Mouse (Mus musculus) CH12.LX (cell line): Measurements from ENCODE around the gene Pikfyve.

ENCODE experiments used
- CHD1 ChIP-seq: IDR thresholded peaks from 2 replicates; pipeline ENCODE4 v1.6.1; 2012; ENCODE audit warnings: low read depth, low read length, improper control_type of control experiment, inconsistent platforms
- CHD2 ChIP-seq: IDR thresholded peaks from 2 replicates; pipeline ENCODE4 v1.6.1; 2011; ENCODE audit warnings: low read length, improper control_type of control experiment
- CTCF ChIP-seq, 2 experiments: IDR thresholded peaks in 1 of 2; conservative IDR thresholded peaks in 1 of 2; 2 replicates each; pipeline ENCODE4 v1.5.1; 2011 to 2012; ENCODE audit warnings: low read depth in 2 of 2, low read length in 2 of 2, improper control_type of control experiment in 1 of 2, inconsistent platforms in 1 of 2, mild to moderate bottlenecking in 1 of 2, moderate library complexity in 1 of 2
- KAT2A ChIP-seq: IDR thresholded peaks from 2 replicates; pipeline ENCODE4 v1.6.1; 2012; ENCODE audit warnings: low read length, improper control_type of control experiment, inconsistent platforms; ENCODE audit not compliant: insufficient replicate concordance
- MAFK ChIP-seq: IDR thresholded peaks from 2 replicates; pipeline ENCODE4 v1.6.1; 2011; ENCODE audit warnings: low read length, improper control_type of control experiment; ENCODE audit not compliant: insufficient replicate concordance
- POLR2A ChIP-seq: IDR thresholded peaks from 2 replicates; pipeline ENCODE4 v1.6.1; 2011; ENCODE audit warnings: low read depth, mild to moderate bottlenecking, improper control_type of control experiment, low read length
- RAD21 ChIP-seq: IDR thresholded peaks from 2 replicates; pipeline ENCODE4 v1.6.1; 2011; ENCODE audit warnings: low read depth, mild to moderate bottlenecking, low read length, improper control_type of control experiment, moderate library complexity
- UBTF ChIP-seq: IDR thresholded peaks from 2 replicates; pipeline ENCODE4 v1.6.1; 2012; ENCODE audit warnings: low read depth, mild to moderate bottlenecking, inconsistent platforms, low read length, improper control_type of control experiment, moderate library complexity
- ZC3H11A ChIP-seq: IDR thresholded peaks from 2 replicates; pipeline ENCODE4 v1.6.1; 2012; ENCODE audit warnings: low read depth, mild to moderate bottlenecking, inconsistent platforms, low read length, improper control_type of control experiment

DNA sequence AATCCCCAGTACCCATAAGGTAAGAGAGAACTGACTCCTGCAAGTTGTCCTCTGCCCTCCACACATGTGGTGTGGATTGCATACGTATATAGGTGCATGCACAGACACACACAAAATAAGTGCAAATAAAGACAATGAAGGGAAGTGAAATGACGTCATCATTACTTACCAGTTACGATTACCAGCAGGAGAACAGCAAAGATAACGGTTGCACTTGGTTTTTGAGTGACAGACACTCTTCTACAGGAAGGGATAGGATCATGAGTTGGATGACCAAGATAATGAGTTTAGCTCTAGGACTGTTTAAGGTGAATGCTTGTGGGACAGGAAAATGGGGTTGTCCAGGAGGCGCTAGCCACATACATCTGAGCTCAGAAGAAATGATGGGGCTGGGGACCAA is 5.0 kb upstream of the Pikfyve start:
- TF ChIP-seq MAFK: no peak
- TF ChIP-seq RAD21: no peak
- no peak for TF ChIP-seq POLR2A
- no peak for TF ChIP-seq ZC3H11A
- TF ChIP-seq CTCF (conservative IDR thresholded peaks at IDR 0.05 in 1 of 2, IDR thresholded peaks at IDR 0.05 in 1 of 2; ENCODE audit: low read depth in 2 of 2, low read length in 2 of 2): no peak
- no peak for TF ChIP-seq KAT2A
- TF ChIP-seq CHD2: no peak
- TF ChIP-seq CHD1: no peak
- no peak for TF ChIP-seq UBTF
